Mouse (Mus musculus): ENCODE data around the gene Pcgf1. TPM values are rescaled to one million over a fixed set of nuclear protein-coding genes. Genes with fewer than 3 reads are reported as not detected.

Gene Pcgf1
- polyA plus RNA-seq (2012; fragmentation: generic; extraction: Trizol) = 10 to 100 TPM; 10.3 to 29.5 TPM

DNA sequence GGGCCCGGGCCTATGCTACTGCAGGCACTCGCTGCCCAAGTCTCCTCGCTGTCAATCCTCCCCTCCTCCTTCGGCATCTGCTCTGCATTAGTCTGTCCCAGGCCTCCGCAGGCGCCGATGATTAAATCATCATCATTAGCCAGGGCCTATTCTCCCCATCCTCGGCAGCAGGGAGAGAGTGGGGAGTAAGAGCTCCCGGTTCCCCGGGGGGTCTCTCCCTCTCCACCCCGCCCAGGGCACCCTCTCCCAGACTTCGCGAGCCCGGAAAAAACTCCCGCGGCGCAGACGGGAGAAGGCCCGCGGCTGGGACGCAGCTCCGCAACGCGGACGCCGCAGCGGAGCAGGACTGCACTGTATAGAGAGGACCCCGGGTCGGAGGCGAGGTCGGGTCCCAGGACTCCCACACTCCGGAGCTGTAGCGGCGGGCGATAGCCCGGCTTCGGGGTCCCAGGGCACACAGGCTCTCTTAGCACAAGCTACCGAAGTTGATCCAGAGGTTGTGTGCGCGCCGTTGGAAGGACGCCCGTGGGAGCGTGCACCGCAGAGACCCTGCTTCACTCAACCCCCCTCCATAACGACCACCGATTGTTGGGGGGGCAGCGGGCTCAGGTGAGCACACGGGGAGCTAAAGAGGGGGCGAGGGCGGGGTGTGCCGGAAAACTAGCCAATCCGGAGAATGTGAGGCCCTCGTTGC lies at the start of gene Pcgf1:
Gene Pcgf1, plus strand, starts transcription at position 240 of the 694 bp plus-strand sequence.

DNA sequence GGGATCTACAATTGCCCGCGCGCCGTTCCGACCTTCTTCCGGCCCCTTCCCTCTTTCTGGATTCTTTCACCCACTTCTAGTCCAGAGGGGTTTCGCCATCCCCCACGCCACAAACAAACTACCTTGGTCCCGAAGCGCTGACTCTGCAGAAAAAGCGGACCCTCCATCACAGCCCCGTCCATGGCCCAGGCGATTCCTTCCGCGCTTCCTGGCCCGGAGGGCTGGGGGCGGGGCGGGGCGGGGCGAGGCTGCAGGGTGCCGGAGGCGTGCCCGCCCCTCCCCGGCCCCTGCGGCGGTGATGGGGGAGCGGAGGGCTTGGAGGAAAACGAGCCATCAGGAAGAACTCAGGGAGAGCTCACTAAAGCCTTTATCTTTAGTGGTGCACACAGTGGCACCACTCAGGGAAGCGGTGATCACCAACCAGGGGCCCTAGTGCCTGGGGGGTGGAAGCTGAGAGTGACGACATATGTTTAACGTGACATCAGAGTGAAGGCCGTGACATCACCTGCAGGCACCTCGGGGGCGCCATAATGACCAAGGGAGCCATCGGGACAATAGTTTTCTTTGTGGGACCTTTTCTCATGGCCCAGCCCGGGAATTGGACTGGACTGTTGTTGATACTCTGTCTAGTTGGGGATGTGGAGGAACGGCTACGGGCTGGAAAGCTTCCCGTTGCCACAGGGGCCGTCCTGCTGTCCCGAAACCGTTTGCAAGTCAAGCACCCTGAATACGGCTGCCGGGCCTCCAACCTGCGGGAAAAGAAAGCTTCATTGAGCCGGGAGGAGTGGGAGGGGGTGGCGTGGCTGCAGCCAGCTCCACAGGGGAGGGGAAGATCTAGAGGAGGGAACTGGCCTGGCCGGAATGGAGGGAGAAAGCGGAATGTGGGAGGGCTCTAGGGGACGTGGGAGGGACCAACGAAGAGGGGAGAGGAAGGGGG lies 44.2 kb upstream of the Pcgf1 start, which contains the start of the genes Dok1 and Loxl3:
Gene Dok1, minus strand, starts transcription at position 223 of the 937 bp plus-strand sequence.
Gene Loxl3, plus strand, starts transcription at position 925 of the 937 bp plus-strand sequence.

DNA sequence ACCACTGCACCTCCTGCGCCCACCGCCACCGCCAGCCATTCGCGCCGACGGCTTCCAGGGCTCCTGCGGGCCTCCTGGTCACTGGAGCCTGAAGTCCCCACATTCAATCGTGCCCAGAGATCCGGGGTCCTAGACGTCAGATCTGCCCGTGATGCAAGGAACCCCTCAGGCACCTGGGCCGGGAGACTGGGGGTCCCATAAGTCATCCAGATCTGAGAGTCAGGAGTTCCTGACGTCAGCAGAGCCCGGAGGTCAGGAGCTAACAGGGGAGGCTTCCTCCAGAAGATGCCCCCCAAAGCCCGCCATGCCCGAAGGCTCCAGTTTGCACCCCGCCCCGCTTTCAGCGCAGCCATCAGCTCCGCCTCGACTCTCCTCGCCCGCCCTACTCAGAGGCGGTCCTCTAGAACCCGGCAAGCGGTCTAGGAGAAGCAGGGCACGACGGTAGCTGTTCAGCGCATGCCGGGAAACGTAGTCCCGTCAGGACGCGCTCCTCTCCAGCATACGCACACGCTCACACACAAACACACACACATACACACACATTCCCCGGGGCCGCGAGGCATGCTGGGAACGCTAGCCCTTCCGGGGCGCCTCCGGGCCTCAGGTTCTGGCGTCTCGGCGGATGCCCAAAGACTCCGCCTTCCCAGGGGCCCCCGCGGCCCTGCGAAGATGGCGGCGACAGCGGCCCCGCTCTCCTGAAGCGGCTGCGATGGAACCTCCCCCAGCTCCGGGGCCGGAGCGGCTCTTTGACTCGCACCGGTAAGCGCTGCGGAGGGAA lies 23.4 kb upstream of the Pcgf1 start, which contains the start of gene Aup1:
Gene Aup1, plus strand, starts transcription at position 448 of the 778 bp plus-strand sequence.

DNA sequence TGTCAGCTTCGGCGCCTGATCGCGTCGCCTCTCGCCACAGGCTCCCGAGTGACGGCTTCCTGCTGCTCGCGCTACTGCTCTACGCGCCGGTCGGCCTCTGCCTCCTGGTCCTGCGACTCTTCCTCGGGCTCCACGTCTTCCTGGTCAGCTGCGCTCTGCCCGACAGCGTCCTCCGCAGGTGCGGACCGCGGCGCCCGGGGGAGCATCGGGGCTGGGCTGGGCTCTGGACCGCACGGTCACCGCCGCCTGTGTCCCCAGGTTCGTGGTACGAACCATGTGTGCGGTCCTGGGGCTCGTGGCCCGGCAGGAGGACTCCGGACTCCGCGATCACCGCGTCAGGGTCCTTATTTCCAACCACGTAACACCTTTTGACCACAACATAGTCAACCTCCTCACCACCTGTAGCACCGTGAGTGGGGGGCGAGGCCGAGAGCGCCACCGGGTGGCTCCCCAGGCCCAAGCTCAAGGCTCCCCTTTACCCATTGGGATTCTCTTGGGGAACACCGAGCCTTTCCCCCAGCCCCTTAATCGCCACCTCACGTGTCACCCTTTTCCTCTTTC lies 22.7 kb upstream of the Pcgf1 start, which contains the start of gene Htra2:
Gene Htra2, minus strand, starts transcription at position 403 of the 561 bp plus-strand sequence.

DNA sequence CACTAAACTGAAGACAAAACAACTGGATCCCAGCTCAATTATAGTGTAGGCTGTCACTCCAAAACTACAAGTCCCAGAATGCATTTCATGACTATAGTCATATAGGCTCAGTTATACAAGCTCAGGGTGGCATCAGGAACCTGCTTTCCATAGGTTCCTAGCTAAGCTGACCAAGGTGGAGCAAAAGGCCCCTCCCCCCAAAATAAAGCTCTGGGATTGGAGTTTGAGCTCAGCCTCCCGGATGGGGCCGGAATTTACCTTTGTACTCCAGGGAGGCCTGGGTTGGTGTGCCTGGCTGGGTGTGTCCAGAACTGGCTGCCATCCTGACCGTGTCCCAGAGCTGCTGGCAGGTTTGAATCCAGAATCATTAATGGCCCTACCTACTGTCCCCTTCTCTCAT lies 19.9 kb upstream of the Pcgf1 start, which contains the start of gene Dqx1:
Gene Dqx1, plus strand, starts transcription at position 55 of the 400 bp plus-strand sequence.

DNA sequence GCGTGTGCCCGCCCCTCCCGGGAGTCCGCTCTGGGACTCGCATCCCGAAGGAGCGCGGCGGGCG lies 7.6 kb upstream of the Pcgf1 start, which contains the start of gene Tlx2:
Gene Tlx2, minus strand, starts transcription at position 47 of the 64 bp plus-strand sequence.

DNA sequence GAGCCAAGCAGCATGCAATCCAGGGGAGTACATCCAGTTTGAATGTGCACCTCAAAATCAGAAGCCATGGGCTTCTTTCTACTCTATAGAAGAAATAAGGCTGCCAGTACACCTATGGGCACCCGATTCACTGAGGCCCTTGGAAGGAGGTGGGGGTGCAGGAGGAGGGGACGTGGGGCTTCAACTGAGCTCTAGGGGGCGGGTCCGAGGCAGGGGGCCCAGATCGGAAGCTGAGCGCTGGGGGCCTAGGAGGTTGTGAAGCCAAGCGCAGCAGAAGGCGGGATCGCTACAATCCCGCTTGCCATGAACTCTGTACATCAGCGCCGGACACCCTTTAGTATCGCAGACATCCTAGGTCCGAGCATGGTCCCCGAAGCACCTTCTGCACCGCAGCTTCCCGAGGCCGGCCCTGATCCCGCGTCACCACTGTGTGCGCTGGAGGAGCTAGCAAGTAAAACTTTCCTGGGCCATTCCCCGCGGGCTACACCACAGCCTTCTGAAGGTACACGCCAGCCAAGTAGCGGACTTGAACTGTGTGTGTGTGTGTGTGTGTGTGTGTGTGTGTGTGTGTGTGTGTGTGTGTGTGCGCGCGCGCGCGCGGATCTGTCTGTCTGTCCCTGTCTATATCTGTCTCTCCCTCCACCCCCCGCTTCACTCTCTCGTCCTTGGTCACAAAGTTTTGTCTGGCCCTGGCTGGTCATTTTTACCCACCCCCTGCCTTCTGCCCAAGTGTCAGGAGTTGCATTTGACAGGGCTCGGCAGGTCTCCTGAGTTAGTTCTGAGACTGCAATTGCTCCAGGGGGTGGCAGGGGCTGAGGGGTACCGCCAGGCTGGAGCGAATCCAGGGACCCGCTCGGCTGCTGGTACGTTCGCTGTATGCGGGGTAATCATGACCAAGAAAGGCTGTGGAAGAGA lies 8.7 kb downstream of the Pcgf1 start, which contains the start of gene Lbx2:
Gene Lbx2, plus strand, starts transcription at position 247 of the 915 bp plus-strand sequence.

DNA sequence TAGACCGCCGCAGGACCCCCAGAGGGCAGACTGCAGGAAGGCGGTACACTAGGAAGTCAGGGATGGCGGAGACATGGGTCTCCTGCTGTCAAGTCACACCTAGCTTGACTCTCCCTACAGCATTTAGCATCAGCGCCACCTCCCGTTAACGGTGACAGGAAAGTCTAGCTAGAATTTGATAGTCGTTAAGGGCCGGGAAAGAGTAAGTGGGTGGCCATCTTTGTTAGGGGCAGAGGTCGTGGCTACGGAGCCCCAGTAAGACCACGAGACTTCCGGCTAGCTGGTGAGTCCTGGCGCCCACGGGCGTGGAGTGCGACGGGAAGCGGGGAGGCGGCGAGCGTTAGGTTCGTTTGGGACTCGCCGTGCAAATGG lies 23.6 kb downstream of the Pcgf1 start, which contains the start of the genes Ccdc142 and Gm42688:
Gene Ccdc142, plus strand, starts transcription at position 286 of the 372 bp plus-strand sequence.
Gene Gm42688, plus strand, starts transcription at position 302 of the 372 bp plus-strand sequence.

DNA sequence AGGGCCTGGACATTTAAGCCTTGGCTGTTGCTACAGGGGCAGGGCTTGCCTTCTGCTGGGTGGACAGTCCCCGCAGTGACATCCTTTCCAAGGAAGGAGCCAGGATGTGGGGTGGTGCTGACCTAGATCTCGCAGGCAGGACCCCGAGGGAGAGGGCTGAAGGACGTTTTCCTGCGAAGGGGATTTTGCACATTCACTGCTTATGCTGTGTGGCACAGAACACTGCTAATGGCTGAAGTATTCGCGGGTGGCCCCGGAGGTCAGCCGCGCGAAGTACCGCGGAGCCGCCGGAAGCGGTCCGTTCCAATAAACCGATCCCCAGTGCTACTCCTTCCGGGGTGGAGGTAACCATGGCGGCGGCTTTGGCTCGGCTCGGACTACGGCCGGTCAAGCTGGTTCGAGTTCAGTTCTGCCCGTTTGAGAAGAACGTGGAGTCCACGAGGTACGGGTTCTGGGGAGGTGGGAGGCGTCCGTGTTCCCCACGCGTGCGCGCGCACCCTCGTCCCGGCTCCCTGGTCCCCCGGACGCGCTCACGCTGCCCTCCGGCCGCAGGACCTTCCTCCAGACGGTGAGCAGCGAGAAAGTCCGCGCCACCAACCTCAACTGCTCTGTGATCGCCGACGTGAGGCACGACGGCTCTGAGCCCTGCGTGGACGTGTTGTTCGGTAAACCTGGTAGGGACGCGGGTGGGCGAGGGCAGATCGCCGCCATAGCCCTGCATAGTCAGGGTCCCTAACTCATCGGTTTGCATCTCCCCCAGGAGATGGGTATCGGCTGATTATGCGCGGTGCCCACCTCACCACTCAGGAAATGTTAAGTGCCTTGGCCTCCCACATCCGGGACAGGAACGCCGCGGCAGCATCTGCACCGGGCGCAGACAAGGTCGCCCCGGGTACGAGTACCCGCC lies 31.3 kb downstream of the Pcgf1 start, which contains the start of gene Mrpl53:
Gene Mrpl53, plus strand, starts transcription at position 279 of the 907 bp plus-strand sequence.

DNA sequence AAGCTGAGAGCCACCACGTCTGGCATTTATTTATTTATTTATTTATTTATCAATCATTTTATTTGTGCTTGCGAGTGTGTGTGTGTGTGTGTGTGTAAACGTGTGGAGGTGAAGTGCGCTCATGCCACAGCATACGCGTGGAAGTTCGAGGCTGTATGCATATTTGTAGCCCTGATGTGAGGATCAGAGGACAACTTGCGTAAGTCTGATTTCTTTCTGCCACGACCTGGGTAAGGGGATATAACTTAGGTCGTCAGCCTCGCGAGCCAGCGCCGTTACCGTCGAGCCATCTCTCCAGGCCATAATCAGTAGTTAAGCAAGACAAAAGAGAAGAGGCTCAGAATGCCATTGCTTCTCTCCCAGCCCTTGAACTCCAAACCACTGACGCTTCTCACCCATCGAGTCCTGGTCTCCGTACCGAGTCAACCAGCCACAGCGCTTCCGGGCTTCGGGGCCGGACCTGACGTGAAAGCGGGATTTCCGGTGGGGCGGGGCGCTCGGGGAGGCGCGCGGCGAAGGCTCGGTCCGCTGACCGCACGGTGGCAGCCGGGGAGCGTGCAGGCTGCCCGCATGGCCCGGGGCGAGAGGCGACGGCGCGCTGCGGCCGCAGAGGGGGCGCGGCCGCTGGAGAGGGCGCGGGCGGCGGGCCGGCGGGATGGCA lies 37.5 kb downstream of the Pcgf1 start, which contains the start of gene Mogs:
Gene Mogs, plus strand, starts transcription at position 486 of the 661 bp plus-strand sequence.

DNA sequence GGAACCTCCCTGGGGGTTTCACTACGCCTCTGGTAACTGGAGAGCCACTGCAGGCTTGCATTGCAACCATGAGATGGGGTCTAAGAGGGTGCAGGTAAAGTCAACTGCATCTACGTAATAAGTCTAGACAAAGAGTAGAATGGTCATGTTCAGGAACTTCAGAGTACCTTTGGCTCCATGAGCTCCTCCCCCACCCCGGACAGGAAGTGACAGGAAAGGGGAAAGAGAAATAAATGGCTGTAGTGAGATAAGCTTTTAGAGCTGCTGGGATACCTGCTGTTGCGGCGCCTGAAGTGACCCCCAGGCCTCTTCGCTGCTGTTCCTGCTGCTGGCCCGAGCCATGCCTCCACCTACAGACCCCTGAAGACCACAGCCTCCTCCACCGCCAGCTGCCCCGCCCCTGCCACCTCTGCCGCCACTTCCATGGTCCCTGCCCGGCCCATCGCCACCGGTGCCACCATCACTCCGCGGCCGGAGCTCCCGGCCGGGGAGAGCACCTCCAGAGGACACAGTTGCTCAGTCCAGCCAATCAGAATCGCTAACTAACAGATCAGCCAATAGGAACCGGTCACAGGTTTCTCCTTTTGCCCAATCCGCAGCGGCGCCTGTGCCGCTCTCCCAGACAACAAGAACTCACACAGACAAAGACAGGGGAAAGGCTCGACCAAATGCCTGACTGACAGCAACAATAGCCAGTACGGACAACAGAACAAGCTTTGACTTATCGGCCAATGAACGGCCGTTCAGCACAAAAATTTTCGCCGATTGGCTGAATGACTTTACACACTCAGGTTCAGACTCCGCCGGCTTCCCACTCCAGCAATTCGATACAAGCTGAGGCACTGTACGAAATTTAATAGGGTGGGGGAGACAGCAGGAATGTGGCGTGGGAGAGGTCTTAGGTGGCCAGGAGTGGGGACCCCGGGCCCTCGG lies 43.5 kb downstream of the Pcgf1 start, which contains the start of gene Wbp1:
Gene Wbp1, minus strand, starts transcription at position 630 of the 933 bp plus-strand sequence.

DNA sequence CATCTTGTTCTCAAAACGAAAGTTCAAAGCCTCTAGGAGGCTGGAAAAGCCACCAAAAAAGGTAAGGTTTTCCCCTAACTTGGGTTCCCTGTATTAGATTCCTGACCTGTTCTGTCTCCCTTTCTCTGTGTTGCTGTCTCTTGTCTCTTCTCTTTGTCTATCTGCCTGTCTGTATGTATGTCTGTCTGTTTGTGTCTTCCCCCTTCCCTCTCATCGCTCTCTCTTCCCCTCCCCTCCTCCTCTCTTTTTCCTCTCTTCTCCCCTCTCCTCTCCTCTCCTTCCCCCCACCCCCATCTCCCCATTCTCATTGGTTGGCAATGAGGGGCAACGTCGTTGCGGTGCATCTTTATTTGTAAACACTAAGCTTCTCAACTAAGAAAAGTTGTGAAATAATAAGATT lies 47.7 kb downstream of the Pcgf1 start, which contains the start of gene Ino80b:
Gene Ino80b, minus strand, starts transcription at position 101 of the 400 bp plus-strand sequence.

Other genes with a start within 250 kb of the Pcgf1 start
- gene Sema4f, start 138.1 kb upstream of the Pcgf1 start, polyA plus RNA-seq (2012; fragmentation: generic; extraction: Trizol) = not detected
- gene M1ap, start 131.0 kb upstream of the Pcgf1 start, polyA plus RNA-seq (2012; fragmentation: generic; extraction: Trizol) = 1 to 10 TPM; 1.2 to 8.0 TPM
- gene Dok1, start 44.4 kb upstream of the Pcgf1 start, polyA plus RNA-seq (2012; fragmentation: generic; extraction: Trizol) = 10 to 100 TPM; 32.8 to 94.4 TPM
- 10 to 100 TPM; 24.3 to 39.1 TPM for gene Loxl3, start 43.7 kb upstream of the Pcgf1 start, polyA plus RNA-seq (2012; fragmentation: generic; extraction: Trizol)
- 100 to 1,000 TPM; 171 to 221 TPM for gene Aup1, start 23.3 kb upstream of the Pcgf1 start, polyA plus RNA-seq (2012; fragmentation: generic; extraction: Trizol)
- 10 to 100 TPM; 41.6 to 88.1 TPM for gene Htra2, start 22.6 kb upstream of the Pcgf1 start, polyA plus RNA-seq (2012; fragmentation: generic; extraction: Trizol)
- under 1 TPM; 0.07 to 0.87 TPM for gene Dqx1, start 20.0 kb upstream of the Pcgf1 start, polyA plus RNA-seq (2012; fragmentation: generic; extraction: Trizol)
- under 1 TPM; 0.18 to 0.23 TPM for gene Tlx2, start 7.6 kb upstream of the Pcgf1 start, polyA plus RNA-seq (2012; fragmentation: generic; extraction: Trizol)
- gene Lbx2, start 8.5 kb downstream of the Pcgf1 start, polyA plus RNA-seq (2012; fragmentation: generic; extraction: Trizol) = 1 to 10 TPM in 1 of 2 experiments, under 1 TPM in 1; 0.62 to 2.1 TPM
- 1 to 10 TPM in 1 of 2 experiments, under 1 TPM in 1; 0.27 to 2.7 TPM for gene Ccdc142, start 23.7 kb downstream of the Pcgf1 start, polyA plus RNA-seq (2012; fragmentation: generic; extraction: Trizol)
- gene Gm42688, start 23.7 kb downstream of the Pcgf1 start, polyA plus RNA-seq (2012; fragmentation: generic; extraction: Trizol) = 1 to 10 TPM in 1 of 2 experiments, under 1 TPM in 1; 0.48 to 2.7 TPM
- gene Mrpl53, start 31.2 kb downstream of the Pcgf1 start, polyA plus RNA-seq (2012; fragmentation: generic; extraction: Trizol) = 10 to 100 TPM; 66.9 to 76.7 TPM
- gene Mogs, start 37.6 kb downstream of the Pcgf1 start, polyA plus RNA-seq (2012; fragmentation: generic; extraction: Trizol) = 10 to 100 TPM; 16.6 to 26.2 TPM
- 100 to 1,000 TPM in 1 of 2 experiments, 10 to 100 TPM in 1; 83.4 to 162 TPM for gene Wbp1, start 43.7 kb downstream of the Pcgf1 start, polyA plus RNA-seq (2012; fragmentation: generic; extraction: Trizol)
- gene Ino80b, start 47.6 kb downstream of the Pcgf1 start, polyA plus RNA-seq (2012; fragmentation: generic; extraction: Trizol) = 10 to 100 TPM; 44.3 to 55.0 TPM
- 10 to 100 TPM; 24.9 to 34.2 TPM for gene Rtkn, start 57.6 kb downstream of the Pcgf1 start, polyA plus RNA-seq (2012; fragmentation: generic; extraction: Trizol)
- gene Wdr54, start 78.5 kb downstream of the Pcgf1 start, polyA plus RNA-seq (2012; fragmentation: generic; extraction: Trizol) = 1 to 10 TPM; 6.6 to 10.0 TPM
- 1 to 10 TPM; 2.0 to 4.9 TPM for gene 1700003E16Rik, start 78.5 kb downstream of the Pcgf1 start, polyA plus RNA-seq (2012; fragmentation: generic; extraction: Trizol)
- 100 to 1,000 TPM in 1 of 2 experiments, 10 to 100 TPM in 1; 46.5 to 121 TPM for gene Dctn1, start 88.1 kb downstream of the Pcgf1 start, polyA plus RNA-seq (2012; fragmentation: generic; extraction: Trizol)
- gene Slc4a5, start 142.0 kb downstream of the Pcgf1 start, polyA plus RNA-seq (2012; fragmentation: generic; extraction: Trizol) = under 1 TPM in 1 of 2 experiments, not detected in 1; 0.02 TPM
- gene Mthfd2, start 248.0 kb downstream of the Pcgf1 start, polyA plus RNA-seq (2012; fragmentation: generic; extraction: Trizol) = 10 to 100 TPM; 10.4 to 16.0 TPM
- gene Mob1a, start 248.1 kb downstream of the Pcgf1 start, polyA plus RNA-seq (2012; fragmentation: generic; extraction: Trizol) = 10 to 100 TPM in 1 of 2 experiments, 1 to 10 TPM in 1; 1.6 to 24.1 TPM

All from C3H10T1/2 (cell line).